Mouse (Mus musculus) stomach, embryonic 14.5 days (tissue): Measurements from ENCODE around the gene Atad5. TPM values are rescaled to one million over a fixed set of nuclear protein-coding genes. Genes with fewer than 3 reads are reported as not detected.

Source experiments
- ATAC-seq: fragments of 200-750 bp; cut with Nextera tagmentation; 2 replicates; pipeline ENCODE4 v1.8.0; 2017; ENCODE audit warnings: low read depth, moderate TSS enrichment; ENCODE audit not compliant: insufficient number of reproducible peaks, insufficient read depth, low FRiP score
- H3K27ac ChIP-seq: fragments of 300-500 bp; sonication (generic); 2 replicates; pipeline ENCODE4 v1.5.1; 2014; ENCODE audit warnings: mild to moderate bottlenecking, low read length, moderate library complexity, mixed read lengths
- H3K27me3 ChIP-seq: fragments of 300-500 bp; sonication (generic); 2 replicates; pipeline ENCODE4 v1.6.1; 2014; ENCODE audit warnings: low read length, control low read depth, mixed read lengths; ENCODE audit not compliant: control insufficient read depth, insufficient read depth
- H3K36me3 ChIP-seq: fragments of 300-500 bp; sonication (generic); 2 replicates; pipeline ENCODE4 v1.6.1; 2014; ENCODE audit warnings: mild to moderate bottlenecking, control low read depth, low read length, moderate library complexity, mixed read lengths; ENCODE audit not compliant: control insufficient read depth, insufficient read depth
- H3K4me1 ChIP-seq: fragments of 300-500 bp; sonication (generic); 2 replicates; pipeline ENCODE4 v1.6.1; 2014; ENCODE audit warnings: low read length, control low read depth, mixed read lengths; ENCODE audit not compliant: control insufficient read depth, insufficient read depth
- H3K4me2 ChIP-seq: fragments of 300-500 bp; sonication (generic); replicated peaks from 2 replicates; pipeline ENCODE4 v1.6.1; 2014; ENCODE audit warnings: low read depth, low read length, control low read depth
- H3K4me3 ChIP-seq: fragments of 300-500 bp; sonication (generic); 2 replicates; pipeline ENCODE4 v1.5.1; 2014; ENCODE audit warnings: low read depth, low read length, control low read depth
- H3K9ac ChIP-seq: fragments of 300-500 bp; sonication (generic); replicated peaks from 2 replicates; pipeline ENCODE4 v1.6.1; 2014; ENCODE audit warnings: low read depth, mild to moderate bottlenecking, control low read depth, low read length, moderate library complexity, mixed read lengths
- H3K9me3 ChIP-seq: fragments of 300-500 bp; sonication (generic); 2 replicates; pipeline ENCODE4 v1.6.1; 2016; ENCODE audit warnings: low read depth, low read length, control low read depth; ENCODE audit not compliant: control insufficient read depth
- WGBS: fragments of 180-500 bp; shearing (Covaris S2); extraction: QIAGEN DNeasy Blood & Tissue Kit; methylation state at CpG from one replicate; pipeline ENCODE4 v1.1.7; 2014; 5-methylcytosine and 5-hydroxymethylcytosine counted together
- polyA plus RNA-seq: library from polyadenylated mRNA; unstranded; fragments of >200 nt; fragmentation: Nextera tagmentation; extraction: Ambion mirVana; gene quantifications from 2 replicates; pipeline ENCODE4 v1.2.1, GENCODE M21; 2014

The Atad5 gene
- polyA plus RNA-seq, 1 experiment from 2014 or later, result 16.3 TPM

DNA sequence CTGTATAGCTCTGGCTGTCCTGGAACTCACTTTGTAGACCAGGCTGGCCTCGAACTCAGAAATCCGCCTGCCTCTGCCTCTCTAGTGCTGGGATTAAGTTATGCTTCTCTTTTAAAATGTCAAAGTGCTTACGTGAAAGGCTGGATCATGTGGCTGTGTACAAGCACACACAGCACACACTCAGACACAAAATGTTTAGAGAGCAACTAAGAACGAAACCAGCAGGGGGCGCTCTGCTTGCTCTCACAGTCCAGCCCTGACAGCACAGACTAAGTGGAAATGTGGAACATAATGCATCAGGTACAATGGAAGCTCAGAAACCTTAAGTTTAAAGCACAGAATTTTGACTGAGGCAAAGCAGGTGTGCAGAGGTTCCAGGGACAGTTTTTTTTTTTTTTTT lies 2.4 kb upstream of the Atad5 start:
- peak; percentile 56; the same call in 1 of the 2 replicates for ATAC-seq
- Histone ChIP-seq H3K4me1 (peaks cover 9% of the 10 kb centered on the region; the same call in 1 of the 2 replicates), H3K27ac (no peak overlapping the region), H3K27me3 (no peaks in the 10 kb centered on the region), H3K4me2 (no peak overlapping the region), H3K9ac (no peak overlapping the region), H3K9me3 (no peaks in the 10 kb centered on the region), H3K36me3 (no peaks in the 10 kb centered on the region), H3K4me3 (no peak overlapping the region)
- 13% methylated on average over 5 of the region's 5 CpGs for WGBS

DNA sequence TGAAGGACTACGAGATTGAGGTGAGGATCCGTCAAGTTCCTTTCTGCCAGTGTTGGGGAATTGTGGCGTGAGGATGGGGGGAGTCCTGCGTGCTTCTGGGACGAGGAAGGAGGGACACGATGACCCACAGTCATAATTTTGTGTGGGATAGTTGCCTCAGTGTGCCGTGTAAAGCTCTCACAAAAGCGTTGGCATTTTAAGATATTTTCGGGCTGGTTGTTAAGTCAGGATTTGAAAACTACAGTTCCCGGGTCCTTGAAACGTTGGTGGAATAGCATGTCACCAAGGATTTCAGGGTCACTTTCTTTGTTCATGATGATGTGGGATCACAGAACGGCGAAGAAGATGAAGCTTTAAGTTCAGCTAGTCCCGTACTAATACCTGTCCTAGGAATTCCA lies 616 bp downstream of the Atad5 start:
- H3K4me2 ChIP-seq, result peak overlapping the region; percentile 80
- H3K4me3 ChIP-seq, result peak overlapping the region; percentile 99
- H3K4me1 ChIP-seq, result peaks cover 9% of the 10 kb centered on the region; the same call in 1 of the 2 replicates
- H3K27ac ChIP-seq, result peak overlapping the region; percentile 67; the same call in 1 of the 2 replicates
- no peaks in the 10 kb centered on the region for H3K36me3 ChIP-seq
- H3K27me3 ChIP-seq, result no peaks in the 10 kb centered on the region
- WGBS, result under 1% methylated on average over 14 of the region's 14 CpGs
- ATAC-seq, result no peak
- H3K9me3 ChIP-seq, result no peaks in the 10 kb centered on the region
- H3K9ac ChIP-seq, result peak overlapping the region; percentile 86

DNA sequence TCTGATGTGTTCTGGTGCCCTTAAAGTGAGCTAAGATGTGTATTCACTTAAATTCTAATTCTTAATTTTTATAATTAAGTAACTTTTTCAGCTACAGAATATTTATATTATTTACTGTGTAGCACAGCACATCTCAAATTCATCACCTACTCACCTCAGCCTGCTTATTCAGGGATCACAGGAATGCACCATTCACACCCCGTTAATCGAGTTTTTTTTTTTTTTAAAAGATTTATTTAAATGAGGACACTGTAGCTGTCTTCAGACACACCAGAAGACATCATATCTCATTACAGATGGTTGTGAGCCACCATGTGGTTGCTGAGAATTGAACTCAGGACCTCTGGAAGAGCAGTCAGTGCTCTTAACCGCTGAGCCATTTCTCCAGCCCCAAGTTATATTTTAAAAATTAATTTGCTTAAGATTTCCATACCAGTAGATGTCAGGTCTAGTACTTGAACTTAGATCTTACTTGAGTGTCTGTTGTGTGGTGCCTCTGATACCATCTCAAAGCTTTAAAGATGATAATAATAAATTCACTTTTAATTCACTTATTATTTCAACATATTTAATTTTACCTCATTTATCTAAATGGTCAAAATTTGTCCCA lies 1.5 kb downstream of the Atad5 start:
- no peaks in the 10 kb centered on the region for H3K9me3 ChIP-seq
- peak overlapping the region; percentile 80 for H3K4me2 ChIP-seq
- WGBS, result 59% methylated on average over 3 of the region's 3 CpGs
- ATAC-seq, result no peak
- H3K4me3 ChIP-seq, result peak overlapping the region; percentile 99
- H3K27me3 ChIP-seq, result no peaks in the 10 kb centered on the region
- H3K4me1 ChIP-seq, result peaks cover 9% of the 10 kb centered on the region; the same call in 1 of the 2 replicates
- peak overlapping the region; percentile 86; the same call in 1 of the 2 replicates for H3K9ac ChIP-seq
- no peak overlapping the region for H3K27ac ChIP-seq
- peaks cover 3% of the 10 kb centered on the region; the same call in 1 of the 2 replicates for H3K36me3 ChIP-seq

DNA sequence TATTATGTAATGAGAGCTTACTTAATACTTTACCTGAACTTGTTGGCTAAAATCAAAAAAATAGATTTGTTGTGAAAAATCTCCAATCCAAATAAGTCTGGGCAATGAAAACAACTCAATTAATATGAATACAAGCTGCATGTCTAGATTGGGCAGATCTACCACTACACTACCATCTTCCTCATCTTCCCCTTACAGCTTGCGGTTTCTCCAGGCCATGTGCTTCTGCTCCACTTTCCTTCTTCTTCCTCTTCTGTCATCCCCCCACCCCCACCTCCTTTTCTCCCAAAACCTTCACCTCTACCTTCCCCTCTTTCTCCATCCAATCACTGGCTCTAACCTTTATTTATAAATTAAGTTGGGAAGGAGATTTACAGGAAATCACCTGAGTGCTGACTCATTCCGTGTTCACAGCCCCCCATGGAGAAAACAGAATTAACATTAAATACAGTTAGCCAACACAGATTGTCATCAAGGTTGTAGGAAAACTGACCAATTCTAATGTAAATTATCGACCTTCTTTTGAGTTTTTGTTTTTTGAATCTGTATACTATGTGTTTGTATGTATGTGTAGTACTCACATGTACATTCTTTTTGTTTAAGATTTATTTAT lies 9.3 kb downstream of the Atad5 start:
- Histone ChIP-seq H3K4me2 (no peak overlapping the region), H3K36me3 (peaks cover 24% of the 10 kb centered on the region), H3K27me3 (no peaks in the 10 kb centered on the region), H3K4me3 (no peak overlapping the region), H3K9ac (no peak overlapping the region), H3K27ac (no peak overlapping the region), H3K4me1 (no peaks in the 10 kb centered on the region), H3K9me3 (no peaks in the 10 kb centered on the region)
- 89% methylated on average over 3 of the region's 3 CpGs for WGBS
- ATAC-seq, result no peak

DNA sequence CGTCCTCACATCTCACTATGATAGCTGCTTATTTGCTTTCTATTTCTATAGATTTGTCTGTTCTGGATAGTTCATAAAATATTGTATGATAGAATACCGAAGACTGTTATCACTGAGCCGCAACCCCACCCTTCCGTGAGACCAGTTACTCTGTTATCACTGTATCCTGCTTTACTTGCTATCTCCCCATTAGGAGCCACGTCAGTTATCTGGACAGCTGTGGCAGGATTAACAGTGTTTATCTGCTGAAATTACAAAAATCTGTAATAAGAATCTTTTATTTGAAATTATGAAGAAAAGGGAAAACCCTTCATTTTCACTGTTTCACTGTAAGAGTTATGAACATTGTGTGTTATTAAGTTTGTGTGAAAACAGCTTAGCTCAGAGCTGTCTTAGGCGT lies 12.1 kb downstream of the Atad5 start:
- H3K4me2 ChIP-seq, result no peak overlapping the region
- H3K36me3 ChIP-seq, result peaks cover 38% of the 10 kb centered on the region
- no peaks in the 10 kb centered on the region for H3K4me1 ChIP-seq
- no peaks in the 10 kb centered on the region for H3K9me3 ChIP-seq
- no peak overlapping the region for H3K27ac ChIP-seq
- H3K9ac ChIP-seq, result no peak overlapping the region
- H3K27me3 ChIP-seq, result no peaks in the 10 kb centered on the region
- H3K4me3 ChIP-seq, result no peak overlapping the region
- ATAC-seq, result no peak
- 92% methylated on average over 6 of the region's 6 CpGs for WGBS

DNA sequence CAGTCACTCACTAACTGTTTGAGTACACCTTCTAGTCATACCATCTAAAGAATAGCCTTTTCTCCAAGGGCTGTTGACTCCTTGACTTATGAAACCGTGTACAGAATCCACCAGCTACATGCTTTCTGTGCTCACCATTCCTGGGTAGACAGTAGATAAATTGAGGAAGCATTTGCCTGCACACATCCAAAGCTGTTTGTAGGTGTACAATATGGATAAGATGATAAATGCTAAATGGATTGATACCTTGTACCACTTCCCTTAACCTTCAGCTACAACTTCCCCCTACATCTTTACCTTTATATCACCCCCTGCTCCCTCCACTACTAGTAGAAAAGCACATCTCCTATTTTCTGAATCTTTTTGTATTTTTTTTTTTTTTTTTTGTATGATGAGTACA lies 15.2 kb downstream of the Atad5 start:
- Histone ChIP-seq H3K9me3 (no peaks in the 10 kb centered on the region), H3K9ac (no peak overlapping the region), H3K27ac (no peak overlapping the region), H3K27me3 (no peaks in the 10 kb centered on the region), H3K4me1 (no peaks in the 10 kb centered on the region), H3K4me3 (no peak overlapping the region), H3K4me2 (no peak overlapping the region), H3K36me3 (peaks cover 42% of the 10 kb centered on the region)
- ATAC-seq, result no peak
- WGBS, result 77% methylated on average over 1 of the region's 1 CpGs

DNA sequence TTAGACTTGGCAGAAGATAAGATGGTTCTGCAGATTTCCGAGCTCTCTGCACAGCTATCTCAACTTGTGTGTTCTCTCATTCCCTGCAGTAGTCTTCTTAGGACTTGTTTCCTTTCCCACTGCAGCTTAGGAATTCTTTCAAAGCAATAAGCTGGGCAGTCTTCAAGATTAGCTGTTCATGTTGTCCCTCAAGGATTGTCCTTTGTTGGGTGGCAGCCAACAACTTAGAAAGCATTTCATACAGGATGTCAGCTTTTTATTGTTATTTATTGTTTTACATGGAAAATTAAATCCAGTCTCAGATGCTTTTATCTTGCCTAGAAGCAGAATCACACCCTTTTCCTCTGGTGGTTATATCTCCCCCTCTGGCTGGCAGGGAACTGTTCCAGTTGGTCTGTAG lies 27.2 kb downstream of the Atad5 start:
- no peaks in the 10 kb centered on the region for H3K27me3 ChIP-seq
- ATAC-seq, result no peak
- no peak overlapping the region for H3K9ac ChIP-seq
- no peak overlapping the region for H3K27ac ChIP-seq
- no peaks in the 10 kb centered on the region for H3K9me3 ChIP-seq
- no peaks in the 10 kb centered on the region for H3K4me1 ChIP-seq
- H3K4me3 ChIP-seq, result no peak overlapping the region
- 81% methylated on average over 1 of the region's 1 CpGs for WGBS
- H3K4me2 ChIP-seq, result no peak overlapping the region
- peaks cover 45% of the 10 kb centered on the region for H3K36me3 ChIP-seq

DNA sequence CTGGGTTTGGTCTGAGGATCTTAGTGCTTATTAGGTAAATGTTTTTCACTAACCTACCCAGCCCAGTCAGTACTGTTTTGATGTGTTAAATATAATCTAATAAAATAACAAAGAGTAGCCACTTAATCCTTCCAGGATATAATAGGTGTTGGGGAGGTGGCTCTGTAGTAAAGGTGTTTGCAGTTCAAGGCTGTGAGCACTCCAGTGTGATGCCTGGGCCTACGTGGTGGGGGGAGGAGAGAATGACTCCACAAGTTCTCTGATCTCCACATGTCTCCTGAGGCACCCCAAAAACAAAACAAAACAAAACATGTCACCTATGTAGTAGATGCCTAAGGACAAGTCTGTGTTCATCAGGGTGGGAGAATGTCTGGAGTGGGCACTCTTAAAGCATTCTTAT lies 42.9 kb downstream of the Atad5 start:
- Histone ChIP-seq H3K4me3 (no peak overlapping the region), H3K4me2 (no peak overlapping the region), H3K27me3 (no peaks in the 10 kb centered on the region), H3K4me1 (no peaks in the 10 kb centered on the region), H3K27ac (no peak overlapping the region), H3K9me3 (no peaks in the 10 kb centered on the region), H3K36me3 (peaks cover 44% of the 10 kb centered on the region), H3K9ac (no peak overlapping the region)
- ATAC-seq, result no peak
- WGBS, result 82% methylated on average over 1 of the region's 1 CpGs
